Mouse (Mus musculus): ENCODE results near the gene Rab8a.

DNA sequence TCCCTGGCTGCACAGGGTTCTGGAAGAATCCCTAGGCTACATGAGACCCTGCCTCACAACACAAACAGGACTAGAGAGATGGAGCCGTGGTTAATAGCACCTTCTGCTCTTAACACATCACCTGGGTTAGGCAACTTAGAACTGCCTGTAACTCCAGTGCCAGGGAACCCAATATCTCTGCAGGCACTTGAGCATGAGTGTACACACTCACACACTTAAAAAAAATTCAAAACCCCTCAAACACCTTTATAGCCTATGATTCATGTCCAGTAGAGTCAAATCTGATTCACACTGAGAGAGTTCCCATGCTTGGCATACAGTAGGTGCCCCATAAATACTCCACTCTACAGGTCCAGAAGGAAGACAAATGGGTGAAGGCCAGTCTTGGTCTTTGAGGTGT is 28.6 kb upstream of the Rab8a start:
- TF ChIP-seq TAL1 (IDR thresholded peaks at IDR 0.05; ENCODE audit: low read length) (no peak), GATA1 (IDR thresholded peaks at IDR 0.05; ENCODE audit: low read length) (no peak)

Measured in erythroblast, embryonic 14.5 days (primary cell).